Comparison of ENCODE assay signal across 28 mouse cellular contexts in genomic region chr8:77371006-77371405, GRCm38 (mm10).
"Had no signal": no experiment of that assay in that cellular context is flagged by ENCODE, and none has a peak within 500 bp of the region (broad histone marks: within the 10 kb centered on the region; RNA-seq: fewer than 3 reads in every experiment).

No protein-coding gene starts in this region.

- DNase-seq: liver; liver, embryonic 13.5 days; liver, postnatal 0 days; lung, adult 18-20 months; lung, adult 2 months; lung, postnatal 10 days; lung, postnatal 36 days; lung, postnatal 4 days had no signal

- H3K4me2 ChIP-seq: limb, embryonic 12.5 days; limb, embryonic 13.5 days; limb, embryonic 15.5 days; liver, embryonic 11.5 days; liver, embryonic 12.5 days; liver, embryonic 13.5 days; liver, embryonic 15.5 days; lung, embryonic 14.5 days; lung, embryonic 15.5 days; midbrain, embryonic 11.5 days; midbrain, embryonic 12.5 days; midbrain, embryonic 13.5 days; midbrain, embryonic 15.5 days; neural tube, embryonic 12.5 days had no signal

- ATAC-seq: liver, embryonic 12.5 days; liver, postnatal 0 days; lung, postnatal 0 days; midbrain, embryonic 15.5 days had no signal

- H3K27ac ChIP-seq: limb, embryonic 10.5 days; liver, embryonic 12.5 days; liver, embryonic 13.5 days; liver, embryonic 14.5 days; liver, embryonic 15.5 days; macrophage; midbrain, embryonic 10.5 days; midbrain, embryonic 12.5 days; midbrain, embryonic 13.5 days; midbrain, embryonic 15.5 days; neural tube, embryonic 12.5 days had no signal

- H3K36me3 ChIP-seq: liver, embryonic 13.5 days; midbrain, embryonic 12.5 days; midbrain, embryonic 13.5 days; midbrain, embryonic 15.5 days; neural tube, embryonic 12.5 days had no signal

- H3K9me3 ChIP-seq: limb, embryonic 10.5 days; limb, embryonic 12.5 days; limb, embryonic 13.5 days; limb, embryonic 15.5 days; liver, embryonic 12.5 days; liver, embryonic 13.5 days; liver, embryonic 15.5 days; lung, embryonic 15.5 days; megakaryocyte, embryonic 14.5 days; midbrain, embryonic 10.5 days; midbrain, embryonic 12.5 days; midbrain, embryonic 13.5 days; midbrain, embryonic 15.5 days; neural tube, embryonic 12.5 days had no signal

- H3K4me3 ChIP-seq: limb, embryonic 10.5 days; limb, embryonic 12.5 days; limb, embryonic 13.5 days; limb, embryonic 15.5 days; liver, embryonic 12.5 days; liver, embryonic 13.5 days; liver, embryonic 15.5 days; lung, embryonic 15.5 days; megakaryocyte, embryonic 14.5 days; midbrain, embryonic 10.5 days; midbrain, embryonic 12.5 days; midbrain, embryonic 13.5 days; midbrain, embryonic 15.5 days; myocyte; neural tube, embryonic 12.5 days had no signal

- H3K27me3 ChIP-seq: limb, embryonic 12.5 days; limb, embryonic 13.5 days; limb, embryonic 15.5 days; liver, embryonic 12.5 days; liver, embryonic 13.5 days; liver, embryonic 15.5 days; lung, embryonic 15.5 days; megakaryocyte, embryonic 14.5 days; midbrain, embryonic 12.5 days; midbrain, embryonic 13.5 days; midbrain, embryonic 15.5 days; neural tube, embryonic 12.5 days had no signal

- H3K9ac ChIP-seq: limb, embryonic 12.5 days; limb, embryonic 13.5 days; limb, embryonic 15.5 days; liver, embryonic 12.5 days; liver, embryonic 13.5 days; liver, embryonic 14.5 days; liver, embryonic 15.5 days; liver, postnatal 0 days; lung, embryonic 14.5 days; lung, embryonic 15.5 days; midbrain, embryonic 12.5 days; midbrain, embryonic 13.5 days; midbrain, embryonic 15.5 days; neural tube, embryonic 12.5 days had no signal

- H3K4me1 ChIP-seq: limb, embryonic 10.5 days; liver, embryonic 13.5 days; liver, embryonic 15.5 days had no signal
